Mouse (Mus musculus): ENCODE measurements at regions not wholly inside any gene's neighbourhood (a gene's known extent, or its start where the extent isn't known, plus 50 kb on each side); places are given as distances from the start of the nearest gene placed in this dataset.
A peak's percentile ranks its signal among the peaks of the same experiment; 100 is the strongest.
"Not testable (repeated sequence)": the region's sequence is repeated elsewhere in the genome, so short reads cannot be mapped to it uniquely, and the experiment has no call there.

GRCm38 (mm10) chr5:52006843-52007242 is 183.5 kb downstream of the Dhx15 start:
- 81% methylated on average over 3 of the region's 3 CpGs for WGBS
- ATAC-seq, result no peak
- no peak overlapping the region for H3K9ac ChIP-seq

GRCm38 (mm10) chr5:51990847-51991610 is 199.3 kb downstream of the Dhx15 start:
- 26% methylated on average over 10 of the region's 10 CpGs for WGBS
- Histone ChIP-seq H3K4me1 (replicated peaks) (no peaks in the 10 kb centered on the region), H3K9ac (no peak overlapping the region), H3K4me2 (replicated peaks) (no peak overlapping the region), H3K4me3 (replicated peaks) (no peak overlapping the region), H3K27me3 (replicated peaks) (no peaks in the 10 kb centered on the region), H3K36me3 (no peaks in the 10 kb centered on the region), H3K9me3 (no peaks in the 10 kb centered on the region), H3K27ac (no peak overlapping the region)
- ATAC-seq, result no peak

More at GRCm38 (mm10) chr5:52006843-52007242, 183.5 kb downstream of the Dhx15 start:
- no peak overlapping the region for H3K4me2 ChIP-seq (replicated peaks)
- H3K4me3 ChIP-seq (replicated peaks), result no peak overlapping the region
- H3K36me3 ChIP-seq, result no peaks in the 10 kb centered on the region
- H3K4me1 ChIP-seq (replicated peaks), result no peaks in the 10 kb centered on the region
- H3K9me3 ChIP-seq, result no peaks in the 10 kb centered on the region
- no peak overlapping the region for H3K27ac ChIP-seq
- no peaks in the 10 kb centered on the region for H3K27me3 ChIP-seq (replicated peaks)

- ATAC-seq, result no peak
- Histone ChIP-seq H3K9ac (no peak overlapping the region), H3K4me2 (replicated peaks) (no peak overlapping the region), H3K4me1 (replicated peaks) (no peaks in the 10 kb centered on the region), H3K27ac (no peak overlapping the region), H3K4me3 (replicated peaks) (no peak overlapping the region), H3K9me3 (no peaks in the 10 kb centered on the region), H3K27me3 (replicated peaks) (no peaks in the 10 kb centered on the region), H3K36me3 (no peaks in the 10 kb centered on the region)
- 89% methylated on average over 4 of the region's 4 CpGs for WGBS
Measured at GRCm38 (mm10) chr5:51989396-51989795, 200.9 kb downstream of the Dhx15 start.

- no peaks in the 10 kb centered on the region for H3K4me1 ChIP-seq (replicated peaks)
- H3K4me2 ChIP-seq (replicated peaks), result no peak overlapping the region
- no peaks in the 10 kb centered on the region for H3K27me3 ChIP-seq (replicated peaks)
- no peak for ATAC-seq
- no peaks in the 10 kb centered on the region for H3K9me3 ChIP-seq
- no peak overlapping the region for H3K27ac ChIP-seq
- H3K36me3 ChIP-seq, result no peaks in the 10 kb centered on the region
- WGBS, result 82% methylated on average over 6 of the region's 6 CpGs
- no peak overlapping the region for H3K9ac ChIP-seq
- H3K4me3 ChIP-seq (replicated peaks), result no peak overlapping the region
Measured at GRCm38 (mm10) chr5:51988913-51989312, 201.4 kb downstream of the Dhx15 start.

GRCm38 (mm10) chr5:51984966-51985365 is 205.3 kb downstream of the Dhx15 start:
- Histone ChIP-seq H3K9ac (no peak overlapping the region), H3K9me3 (no peaks in the 10 kb centered on the region), H3K36me3 (no peaks in the 10 kb centered on the region), H3K27me3 (replicated peaks) (no peaks in the 10 kb centered on the region), H3K4me3 (replicated peaks) (no peak overlapping the region), H3K27ac (no peak overlapping the region), H3K4me2 (replicated peaks) (no peak overlapping the region), H3K4me1 (replicated peaks) (no peaks in the 10 kb centered on the region)
- 91% methylated on average over 6 of the region's 6 CpGs for WGBS
- ATAC-seq, result no peak

- no peaks in the 10 kb centered on the region for H3K36me3 ChIP-seq
- no peak overlapping the region for H3K4me2 ChIP-seq (replicated peaks)
- 90% methylated on average over 7 of the region's 7 CpGs for WGBS
- no peak overlapping the region for H3K9ac ChIP-seq
- H3K9me3 ChIP-seq, result no peaks in the 10 kb centered on the region
- no peaks in the 10 kb centered on the region for H3K27me3 ChIP-seq (replicated peaks)
- no peaks in the 10 kb centered on the region for H3K4me1 ChIP-seq (replicated peaks)
- no peak for ATAC-seq
- H3K27ac ChIP-seq, result no peak overlapping the region
- H3K4me3 ChIP-seq (replicated peaks), result no peak overlapping the region
Measured at GRCm38 (mm10) chr5:51982780-51983179, 207.5 kb downstream of the Dhx15 start.

- no peak overlapping the region for H3K9ac ChIP-seq
- no peaks in the 10 kb centered on the region for H3K4me1 ChIP-seq (replicated peaks)
- WGBS, result 80% methylated on average over 5 of the region's 5 CpGs
- ATAC-seq, result no peak
- H3K27ac ChIP-seq, result no peak overlapping the region
- no peak overlapping the region for H3K4me2 ChIP-seq (replicated peaks)
- no peaks in the 10 kb centered on the region for H3K9me3 ChIP-seq
- H3K36me3 ChIP-seq, result no peaks in the 10 kb centered on the region
- H3K4me3 ChIP-seq (replicated peaks), result no peak overlapping the region
- no peaks in the 10 kb centered on the region for H3K27me3 ChIP-seq (replicated peaks)
Measured at GRCm38 (mm10) chr5:51980901-51981300, 209.4 kb downstream of the Dhx15 start.

- ATAC-seq, result 0 out of 2 replicates have a peak, but pooled peaks have one; percentile 51
- Histone ChIP-seq H3K4me2 (replicated peaks) (no peak overlapping the region), H3K9me3 (no peaks in the 10 kb centered on the region), H3K4me1 (replicated peaks) (0 out of 2 replicates have a peak, but pooled peaks cover 2% of the 10 kb centered on the region), H3K4me3 (replicated peaks) (no peak overlapping the region), H3K9ac (no peak overlapping the region), H3K27ac (no peak overlapping the region), H3K27me3 (replicated peaks) (no peaks in the 10 kb centered on the region), H3K36me3 (no peaks in the 10 kb centered on the region)
- WGBS, result 30% methylated on average over 5 of the region's 5 CpGs
Measured at GRCm38 (mm10) chr5:51952499-51952898, 237.8 kb downstream of the Dhx15 start.

GRCm38 (mm10) chr5:51949996-51950395 is 240.3 kb downstream of the Dhx15 start:
- no peak for ATAC-seq
- 92% methylated on average over 5 of the region's 5 CpGs for WGBS

GRCm38 (mm10) chr5:51946062-51946461 is 244.3 kb downstream of the Dhx15 start:
- no peak for ATAC-seq
- no peaks in the 10 kb centered on the region for H3K9me3 ChIP-seq
- WGBS, result 92% methylated on average over 3 of the region's 3 CpGs
- no peak overlapping the region for H3K9ac ChIP-seq
- H3K27ac ChIP-seq, result no peak overlapping the region
- H3K4me1 ChIP-seq (replicated peaks), result no peaks in the 10 kb centered on the region
- no peaks in the 10 kb centered on the region for H3K36me3 ChIP-seq
- H3K4me3 ChIP-seq (replicated peaks), result no peak overlapping the region
- H3K4me2 ChIP-seq (replicated peaks), result no peak overlapping the region
- no peaks in the 10 kb centered on the region for H3K27me3 ChIP-seq (replicated peaks)

More at GRCm38 (mm10) chr5:51949996-51950395, 240.3 kb downstream of the Dhx15 start:
- H3K27ac ChIP-seq, result no peak overlapping the region
- no peak overlapping the region for H3K4me2 ChIP-seq (replicated peaks)
- H3K4me1 ChIP-seq (replicated peaks), result 0 out of 2 replicates have a peak, but pooled peaks cover 2% of the 10 kb centered on the region
- no peaks in the 10 kb centered on the region for H3K27me3 ChIP-seq (replicated peaks)
- no peaks in the 10 kb centered on the region for H3K9me3 ChIP-seq
- H3K9ac ChIP-seq, result no peak overlapping the region
- H3K36me3 ChIP-seq, result no peaks in the 10 kb centered on the region
- no peak overlapping the region for H3K4me3 ChIP-seq (replicated peaks)

- H3K9me3 ChIP-seq; H3K4me3 ChIP-seq (replicated peaks); H3K4me2 ChIP-seq (replicated peaks); H3K9ac ChIP-seq; ATAC-seq; H3K27me3 ChIP-seq (replicated peaks); H3K4me1 ChIP-seq (replicated peaks); H3K36me3 ChIP-seq; H3K27ac ChIP-seq: not testable (repeated sequence)
- WGBS, result 57% methylated on average over 4 of the region's 4 CpGs
Measured at GRCm38 (mm10) chr5:51941925-51942291, 248.4 kb downstream of the Dhx15 start.

GRCm38 (mm10) chr5:51941255-51941924 is 248.9 kb downstream of the Dhx15 start:
- H3K4me3 ChIP-seq (replicated peaks), result no peak overlapping the region
- 0 out of 2 replicates have a peak, but pooled peaks have one; percentile 43 for ATAC-seq
- no peaks in the 10 kb centered on the region for H3K27me3 ChIP-seq (replicated peaks)
- 36% methylated on average over 8 of the region's 8 CpGs for WGBS
- no peak overlapping the region for H3K27ac ChIP-seq
- no peak overlapping the region for H3K9ac ChIP-seq
- H3K9me3 ChIP-seq, result no peaks in the 10 kb centered on the region
- no peaks in the 10 kb centered on the region for H3K36me3 ChIP-seq
- no peaks in the 10 kb centered on the region for H3K4me1 ChIP-seq (replicated peaks)
- H3K4me2 ChIP-seq (replicated peaks), result no peak overlapping the region

GRCm38 (mm10) chr5:51938845-51939244 is 251.5 kb downstream of the Dhx15 start:
- no peaks in the 10 kb centered on the region for H3K27me3 ChIP-seq (replicated peaks)
- no peaks in the 10 kb centered on the region for H3K9me3 ChIP-seq
- 91% methylated on average over 6 of the region's 6 CpGs for WGBS
- H3K4me1 ChIP-seq (replicated peaks), result no peaks in the 10 kb centered on the region
- ATAC-seq, result no peak
- H3K9ac ChIP-seq, result no peak overlapping the region
- H3K4me3 ChIP-seq (replicated peaks), result no peak overlapping the region
- no peaks in the 10 kb centered on the region for H3K36me3 ChIP-seq
- no peak overlapping the region for H3K27ac ChIP-seq
- H3K4me2 ChIP-seq (replicated peaks), result no peak overlapping the region
